Mouse (Mus musculus) lung, adult 18-20 months (tissue): ENCODE measurements at regions not wholly inside any gene's neighbourhood (a gene's known extent, or its start where the extent isn't known, plus 50 kb on each side); places are given as distances from the start of the nearest gene placed in this dataset.

ENCODE experiments used
- DNase-seq, 2 experiments: peaks; one replicate each; pipeline ENCODE4 v3.0.0; 2022; ENCODE audit warnings: mixed read lengths in 2 of 2

DNA sequence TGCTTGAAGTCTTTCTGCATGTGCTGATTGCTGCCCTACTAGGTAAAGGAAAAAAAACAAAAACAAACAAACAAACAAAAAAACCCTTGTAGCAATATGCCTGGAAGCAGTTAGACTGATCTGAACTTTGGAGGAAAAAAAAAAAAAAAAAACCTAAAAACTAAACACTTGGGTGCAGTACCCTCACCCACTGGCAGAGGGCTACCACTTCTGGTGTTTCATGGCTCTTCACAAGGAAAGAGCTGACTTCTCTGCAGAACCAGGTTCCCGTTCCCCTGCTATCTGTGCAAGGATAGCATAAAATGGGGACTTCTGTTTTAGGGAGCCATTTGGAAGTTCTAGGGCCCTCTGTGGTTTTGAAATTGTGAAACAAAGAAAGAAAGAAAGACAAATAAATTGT lies 52.2 kb upstream of the Otud4 start:
- peak in 1 of 2 experiments; percentile 25 for DNase-seq

- peak; percentile 22 to 41 for DNase-seq
These were observed 54.5 kb upstream of the Otud4 start for GRCm38 (mm10) chr8:79584966-79585365.

DNA sequence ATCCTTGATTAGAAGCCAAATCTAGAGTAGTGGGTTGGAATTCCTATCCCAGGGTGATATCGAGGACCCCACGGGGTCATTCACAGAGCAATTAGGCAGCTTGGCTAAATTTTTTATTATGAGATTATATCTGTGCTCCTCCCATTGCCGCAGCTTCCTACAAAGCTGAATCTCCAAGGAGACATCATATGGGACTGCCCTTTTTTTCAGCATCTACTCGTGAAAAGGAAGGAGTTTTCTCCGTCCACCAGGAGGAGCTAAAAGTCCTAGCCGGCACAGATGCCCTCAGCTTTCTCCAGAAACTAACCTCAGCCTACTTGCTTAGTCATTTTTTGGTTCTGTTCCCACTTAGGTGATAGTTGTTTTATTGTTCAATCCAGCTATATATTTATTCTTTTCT lies 56.1 kb upstream of the Otud4 start:
- DNase-seq, result peak in 1 of 2 experiments; percentile 18

DNA sequence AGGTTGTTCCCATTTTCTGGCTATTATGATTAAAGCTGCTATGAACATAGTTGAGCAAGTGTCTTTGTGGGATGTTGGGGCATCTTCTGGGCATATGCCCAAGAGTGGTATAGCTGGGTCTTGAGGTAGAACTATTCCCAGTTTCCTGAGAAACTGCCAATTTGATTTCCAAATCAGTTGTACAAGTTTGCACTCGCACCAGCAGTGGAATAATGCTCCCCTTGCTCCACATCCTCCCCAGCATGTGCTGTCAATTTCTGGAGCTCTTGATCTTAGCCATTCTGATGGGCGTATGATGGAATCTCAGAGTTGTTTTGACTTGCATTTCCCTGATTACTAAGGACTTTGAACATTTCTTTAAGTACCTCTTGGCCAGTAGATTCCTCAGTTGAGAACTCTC lies 57.2 kb upstream of the Otud4 start:
- DNase-seq, result no peak

DNA sequence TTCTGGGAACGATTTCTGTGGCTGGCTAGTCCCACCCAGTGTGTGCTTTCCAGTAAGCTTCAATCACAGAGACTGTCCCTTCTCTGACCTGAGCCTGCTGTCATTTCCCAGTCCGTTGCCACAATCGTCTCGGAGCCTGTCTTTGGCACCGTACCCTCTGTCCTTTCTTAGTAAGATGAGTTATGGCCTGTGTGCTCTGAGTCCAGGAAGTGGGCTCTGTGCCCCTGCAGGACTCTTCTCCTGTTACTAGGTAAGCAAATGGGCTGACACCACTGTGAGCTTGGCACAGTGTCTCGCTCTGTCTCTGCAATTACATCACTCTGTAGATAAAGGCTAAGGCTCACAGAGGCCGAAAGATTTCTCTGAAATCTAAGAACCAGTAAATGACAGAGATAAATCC lies 63.3 kb upstream of the Otud4 start:
- DNase-seq, result peak in 1 of 2 experiments; percentile 7

- no peak for DNase-seq
These were observed 64.2 kb upstream of the Otud4 start for GRCm38 (mm10) chr8:79575175-79575734.

GRCm38 (mm10) chr8:79573491-79573890 lies 65.9 kb upstream of the Otud4 start:
- DNase-seq, result no peak

DNA sequence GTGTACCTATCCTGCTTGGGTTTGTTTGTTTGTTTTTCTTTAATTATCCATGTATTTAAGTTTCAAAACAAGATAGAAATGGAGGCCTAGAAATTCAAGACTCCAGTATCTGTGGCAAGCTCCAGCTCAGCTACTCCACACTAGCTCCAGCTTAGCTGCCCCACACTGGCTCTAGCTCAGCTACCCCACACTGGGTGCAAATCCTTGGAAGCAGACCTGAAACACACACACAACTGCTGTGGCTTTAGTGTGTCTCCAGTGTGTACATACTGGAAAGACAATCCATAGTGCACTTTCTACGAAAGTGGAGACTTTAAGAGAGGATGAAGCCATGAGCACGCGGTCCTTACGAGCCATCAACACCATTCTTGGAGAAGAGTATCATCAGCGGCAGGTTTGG lies 66.9 kb upstream of the Otud4 start:
- no peak for DNase-seq

GRCm38 (mm10) chr8:79563101-79563500 lies 76.3 kb upstream of the Otud4 start:
- DNase-seq, result no peak

DNA sequence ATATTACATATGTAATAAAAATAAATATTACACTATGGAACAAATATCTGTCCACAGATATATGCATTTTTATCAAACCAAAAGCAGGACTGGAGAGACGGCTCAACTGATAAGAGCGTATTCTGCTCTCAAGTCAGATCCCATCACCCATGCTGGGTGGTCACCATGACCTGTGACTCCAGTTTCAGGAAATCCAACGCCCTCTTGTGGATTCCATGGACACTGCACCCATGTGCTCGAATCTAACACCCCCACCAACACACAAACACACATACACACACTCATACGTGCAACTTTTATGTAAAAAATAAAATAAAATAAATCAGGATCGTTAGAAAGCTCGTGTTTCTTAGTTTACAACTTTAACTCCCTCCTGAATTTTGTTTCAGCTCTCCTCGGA lies 76.7 kb upstream of the Otud4 start:
- DNase-seq, result no peak

- DNase-seq, result no peak
These were observed 77.3 kb upstream of the Otud4 start for GRCm38 (mm10) chr8:79562071-79562581.

GRCm38 (mm10) chr8:79561269-79562063 lies 78.0 kb upstream of the Otud4 start:
- DNase-seq, result no peak

DNA sequence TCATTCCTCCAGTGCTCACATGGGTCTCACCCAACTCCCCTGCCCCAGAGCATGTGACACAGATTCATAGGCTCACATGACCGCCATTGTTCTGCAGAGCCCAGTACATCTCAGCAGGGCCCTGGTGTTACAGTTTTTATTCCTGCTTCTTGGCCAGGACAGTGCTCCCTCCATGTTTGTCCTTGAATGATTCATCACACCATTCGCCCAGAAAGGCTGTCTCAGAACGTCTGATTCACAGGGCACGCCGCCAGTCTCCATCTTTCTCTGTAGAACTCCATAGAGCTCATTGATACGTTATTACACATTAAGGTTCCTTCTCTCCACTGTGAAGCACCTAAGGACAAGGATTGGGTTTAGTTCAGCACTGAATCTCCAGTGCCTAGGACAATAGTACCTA lies 79.9 kb upstream of the Otud4 start:
- DNase-seq, result no peak

DNA sequence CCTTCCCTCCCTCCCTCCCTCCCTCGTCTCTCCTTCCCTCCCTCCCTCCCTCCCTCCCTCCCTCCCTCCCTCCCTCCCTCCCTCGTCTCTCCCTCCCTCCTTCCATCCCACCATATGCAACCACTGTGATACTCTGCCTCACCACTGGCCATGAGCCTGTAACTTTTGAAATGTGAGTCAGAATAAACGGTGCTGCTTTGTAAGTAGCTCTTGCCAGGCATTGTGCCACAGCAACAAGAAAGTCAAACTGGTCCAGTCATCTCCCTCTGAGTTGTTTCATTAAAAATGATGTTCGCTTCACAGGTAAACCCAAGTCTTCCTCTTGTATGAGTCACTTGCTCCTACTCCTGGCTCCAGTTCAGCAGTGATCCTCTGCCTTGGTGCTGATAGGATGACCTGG lies 85.1 kb upstream of the Otud4 start:
- DNase-seq, result no peak

DNA sequence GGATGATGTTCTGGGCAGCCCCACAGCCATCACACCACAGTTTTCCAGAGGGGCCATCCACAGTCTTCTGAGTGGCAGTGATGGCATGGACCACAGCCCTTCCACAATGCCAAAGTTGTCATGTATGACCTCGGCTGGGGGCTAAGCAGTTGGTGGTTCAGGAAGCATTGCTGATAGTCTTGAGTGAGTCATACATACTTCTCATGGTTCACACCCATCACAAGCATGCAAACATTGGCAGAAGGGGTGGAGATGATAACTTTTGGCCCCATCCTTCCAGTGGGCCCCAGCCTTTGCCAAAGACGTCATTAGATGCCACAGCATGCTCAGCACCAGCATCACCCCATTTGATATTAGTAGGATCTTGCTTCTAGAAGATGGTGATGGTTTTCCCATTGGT lies 89.3 kb upstream of the Otud4 start:
- no peak for DNase-seq

GRCm38 (mm10) chr8:79548156-79548555 lies 91.3 kb upstream of the Otud4 start:
- DNase-seq, result no peak

- no peak for DNase-seq
These were observed 93.5 kb upstream of the Otud4 start for GRCm38 (mm10) chr8:79545866-79546373.

- DNase-seq, result no peak
These were observed 97.0 kb upstream of the Otud4 start for GRCm38 (mm10) chr8:79542461-79542860.

GRCm38 (mm10) chr8:79540053-79540452 lies 99.4 kb upstream of the Otud4 start:
- no peak for DNase-seq

DNA sequence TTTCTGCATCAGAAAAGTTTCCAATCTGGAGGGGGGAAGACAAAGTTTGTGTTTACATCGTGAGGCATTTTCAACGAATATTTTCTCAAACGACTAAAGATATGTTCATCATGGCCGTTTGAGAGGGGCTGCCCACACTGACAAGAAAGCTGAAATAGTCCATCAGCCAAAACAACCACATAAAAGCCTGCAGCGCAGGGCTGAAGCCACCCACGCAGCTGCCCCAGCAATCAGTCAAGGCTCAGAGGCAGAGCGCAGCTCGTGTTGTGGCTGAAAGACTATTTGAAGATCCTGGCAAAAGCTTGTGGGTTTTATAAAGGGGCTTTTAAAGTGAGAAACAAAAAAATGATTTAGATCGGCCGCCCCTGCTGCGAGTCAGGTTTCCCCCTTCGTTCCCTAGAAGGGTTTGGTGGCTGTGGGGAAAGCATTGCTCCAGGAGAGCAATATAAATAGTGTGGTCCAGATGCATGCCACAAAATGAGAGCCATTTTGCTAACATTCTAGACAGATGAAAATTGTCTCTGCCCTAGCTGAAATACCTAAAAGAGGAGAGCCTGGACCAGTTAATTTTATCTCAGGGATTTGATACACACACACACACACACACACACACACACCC lies 105.0 kb upstream of the Otud4 start:
- no peak for DNase-seq

DNA sequence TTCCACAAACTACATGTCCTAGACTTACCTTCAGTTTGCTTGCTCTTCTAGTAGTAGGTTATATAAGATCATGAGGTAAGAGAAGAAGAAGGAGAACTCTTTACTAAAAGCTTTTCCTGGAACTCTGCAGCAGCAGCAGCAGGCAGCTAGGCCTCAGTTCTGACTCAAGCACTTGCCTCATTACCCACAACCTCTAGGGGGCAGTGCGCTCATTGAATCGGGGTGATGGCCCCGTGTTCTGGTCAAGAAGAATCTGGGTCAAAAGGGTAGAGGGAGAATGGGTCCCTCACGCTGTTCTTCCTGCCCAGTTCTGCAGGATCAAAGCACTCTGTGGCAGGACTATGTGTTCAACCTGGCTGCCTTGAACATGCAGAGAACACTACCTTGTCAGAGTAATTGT lies 109.9 kb upstream of the Otud4 start:
- no peak for DNase-seq

GRCm38 (mm10) chr8:79522040-79522439 lies 117.4 kb upstream of the Otud4 start:
- DNase-seq, result no peak

- no peak for DNase-seq
These were observed 119.6 kb upstream of the Smad1 start for GRCm38 (mm10) chr8:79518966-79519365.

DNA sequence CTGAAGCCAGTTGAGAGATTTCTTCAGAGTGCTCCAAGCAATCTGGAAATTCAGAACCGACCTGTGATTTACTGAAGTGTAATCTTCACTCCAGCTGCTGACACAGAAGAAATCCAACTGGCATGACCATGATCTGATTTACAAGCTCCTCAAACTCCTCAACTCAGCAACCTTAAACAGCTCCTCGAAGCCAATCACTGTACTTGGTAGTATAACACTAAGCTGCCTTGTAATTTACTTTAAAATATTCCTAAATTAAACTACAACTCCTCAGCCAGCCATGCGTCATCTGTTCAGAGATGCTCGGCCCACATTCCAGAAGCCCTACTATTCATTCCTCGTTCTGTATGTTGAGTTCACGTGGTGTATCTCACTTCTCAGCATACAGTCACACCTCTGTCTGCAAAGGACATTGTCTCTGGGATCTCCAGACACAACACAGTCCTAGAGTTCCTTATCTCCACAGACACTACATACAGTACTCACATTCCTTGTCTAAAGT lies 116.0 kb upstream of the Smad1 start:
- no peak for DNase-seq
